Mouse (Mus musculus): ENCODE measurements around the gene Gm6890. TPM values are rescaled to one million over a fixed set of nuclear protein-coding genes. Genes with fewer than 3 reads are reported as not detected.

Gm6890 gene
- polyA plus RNA-seq (2015; fragmentation: Nextera tagmentation; extraction: Ambion mirVana) = 0.34 and 0.45 TPM in 2 replicates

GRCm38 (mm10) chrX:74740627-74741026 is at the start of gene Gm6890:
TSS of gene Gm6890 (plus strand) at chrX:74740927.

Other genes with a start within 250 kb of the Gm6890 start
- gene Olfr1326-ps1, start 166.0 kb upstream of the Gm6890 start, polyA plus RNA-seq (2015; fragmentation: Nextera tagmentation; extraction: Ambion mirVana) = not detected in 2 replicates
- not detected in 2 replicates for gene Olfr1325, start 148.2 kb upstream of the Gm6890 start, polyA plus RNA-seq (2015; fragmentation: Nextera tagmentation; extraction: Ambion mirVana)
- not detected in 2 replicates for gene Gm5640, start 95.3 kb upstream of the Gm6890 start, polyA plus RNA-seq (2015; fragmentation: Nextera tagmentation; extraction: Ambion mirVana)
- not detected in 2 replicates for gene Gm5936, start 96.3 kb downstream of the Gm6890 start, polyA plus RNA-seq (2015; fragmentation: Nextera tagmentation; extraction: Ambion mirVana)

Data from skeletal muscle tissue, postnatal 0 days (tissue).